Mouse (Mus musculus) liver, embryonic 14.5 days (tissue): Measurements from ENCODE around the gene Smoc2.

Experiments used
- CTCF ChIP-seq: IDR thresholded peaks from 2 replicates; pipeline ENCODE4 v1.5.1; 2016; ENCODE audit warnings: antibody characterized with exemption, low read depth, control low read depth
- EP300 ChIP-seq: IDR thresholded peaks from 2 replicates; pipeline ENCODE4 v1.6.1; 2016; ENCODE audit warnings: antibody characterized with exemption, low read depth

- TF ChIP-seq CTCF: no peak
- TF ChIP-seq EP300: no peak
These were observed 26.9 kb upstream of the Smoc2 start for GRCm38 (mm10) chr17:14252456-14252855.
